Mouse (Mus musculus) stomach, postnatal 0 days (tissue): ENCODE results near the gene Fam173b. TPM values are rescaled to one million over a fixed set of nuclear protein-coding genes. Genes with fewer than 3 reads are reported as not detected.

ENCODE experiments used
- ATAC-seq: fragments of 200-750 bp; cut with Nextera tagmentation; 2 replicates; pipeline ENCODE4 v1.8.0; 2017; ENCODE audit not compliant: low FRiP score, low TSS enrichment
- DNase-seq: peaks from one replicate; pipeline ENCODE4 v3.0.0-alpha.2; 2016; ENCODE audit warnings: low spot score
- H3K27ac ChIP-seq: fragments of 300-500 bp; sonication (generic); replicated peaks from 2 replicates; pipeline ENCODE4 v1.5.1; 2014; ENCODE audit warnings: mild to moderate bottlenecking, control low read depth
- H3K27me3 ChIP-seq: fragments of 300-500 bp; sonication (generic); 2 replicates; pipeline ENCODE4 v1.6.1; 2014; ENCODE audit warnings: low read length; ENCODE audit not compliant: control insufficient read depth, insufficient read depth
- H3K36me3 ChIP-seq: fragments of 300-500 bp; sonication (generic); 2 replicates; pipeline ENCODE4 v1.6.1; 2014; ENCODE audit warnings: low read length, mixed read lengths; ENCODE audit not compliant: control insufficient read depth, insufficient read depth
- H3K4me1 ChIP-seq: fragments of 300-500 bp; sonication (generic); replicated peaks from 2 replicates; pipeline ENCODE4 v1.6.1; 2014; ENCODE audit warnings: antibody characterized with exemption; ENCODE audit not compliant: control insufficient read depth, insufficient read depth
- H3K4me2 ChIP-seq: fragments of 300-500 bp; sonication (generic); replicated peaks from 2 replicates; pipeline ENCODE4 v1.6.1; 2014; ENCODE audit warnings: low read depth, mild to moderate bottlenecking, control low read depth, moderate library complexity
- H3K4me3 ChIP-seq: fragments of 300-500 bp; sonication (generic); 2 replicates; pipeline ENCODE4 v1.5.1; 2014; ENCODE audit warnings: low read depth, low read length, control low read depth
- H3K9ac ChIP-seq: fragments of 300-500 bp; sonication (generic); 2 replicates; pipeline ENCODE4 v1.6.1; 2014; ENCODE audit warnings: mild to moderate bottlenecking, low read length, control low read depth, mixed read lengths
- H3K9me3 ChIP-seq: fragments of 300-500 bp; sonication (generic); 2 replicates; pipeline ENCODE4 v1.6.1; 2016; ENCODE audit warnings: low read length; ENCODE audit not compliant: control insufficient read depth
- CTCF ChIP-seq: IDR thresholded peaks from 2 replicates; pipeline ENCODE4 v1.5.1; 2016; ENCODE audit warnings: antibody characterized with exemption, low read depth, mild to moderate bottlenecking, moderate library complexity
- EP300 ChIP-seq: optimal IDR thresholded peaks from 2 replicates; pipeline ENCODE3; 2016; ENCODE audit warnings: antibody characterized with exemption
- WGBS: fragments of 180-500 bp; shearing (Covaris S2); extraction: QIAGEN DNeasy Blood & Tissue Kit; methylation state at CpG from one replicate; pipeline ENCODE4 v1.1.7; 2014; 5-methylcytosine and 5-hydroxymethylcytosine counted together
- polyA plus RNA-seq: library from polyadenylated mRNA; unstranded; fragments of >200 nt; fragmentation: Nextera tagmentation; extraction: Ambion mirVana; gene quantifications from 2 replicates; pipeline ENCODE4 v1.2.1, GENCODE M21; 2015

Fam173b gene
- polyA plus RNA-seq, 1 experiment from 2014 or later = 10.4 TPM

- no peak overlapping the region for H3K4me2 ChIP-seq
- no peaks in the 10 kb centered on the region for H3K27me3 ChIP-seq
- H3K9me3 ChIP-seq = no peaks in the 10 kb centered on the region
- no peak overlapping the region for H3K27ac ChIP-seq
- no peak overlapping the region for H3K9ac ChIP-seq
- no peaks in the 10 kb centered on the region for H3K4me1 ChIP-seq
- 87% methylated on average over 12 of the region's 12 CpGs for WGBS
- DNase-seq (no peak), ATAC-seq (no peak)
- no peaks in the 10 kb centered on the region for H3K36me3 ChIP-seq
- TF ChIP-seq CTCF (no peak), EP300 (no peak)
- no peak overlapping the region for H3K4me3 ChIP-seq
These were observed 29.8 kb downstream of the Fam173b start for GRCm38 (mm10) chr15:31631396-31631858.

- Histone ChIP-seq H3K9ac (no peak overlapping the region), H3K4me3 (no peak overlapping the region), H3K9me3 (no peaks in the 10 kb centered on the region), H3K27me3 (no peaks in the 10 kb centered on the region), H3K27ac (no peak overlapping the region), H3K4me2 (no peak overlapping the region), H3K4me1 (no peaks in the 10 kb centered on the region), H3K36me3 (no peaks in the 10 kb centered on the region)
- DNase-seq (no peak), ATAC-seq (no peak)
- 81% methylated on average over 4 of the region's 4 CpGs for WGBS
- TF ChIP-seq EP300 (no peak), CTCF (no peak)
These were observed 30.8 kb downstream of the Fam173b start for GRCm38 (mm10) chr15:31632478-31632877.

- 76% methylated on average over 6 of the region's 6 CpGs for WGBS
- Histone ChIP-seq H3K4me1 (no peaks in the 10 kb centered on the region), H3K4me3 (no peak overlapping the region), H3K36me3 (no peaks in the 10 kb centered on the region), H3K9ac (no peak overlapping the region), H3K9me3 (no peaks in the 10 kb centered on the region), H3K27me3 (no peaks in the 10 kb centered on the region), H3K4me2 (no peak overlapping the region), H3K27ac (no peak overlapping the region)
- TF ChIP-seq EP300 = no peak
- no peak for TF ChIP-seq CTCF
- no peak for ATAC-seq
- DNase-seq = no peak
These were observed 32.9 kb downstream of the Fam173b start for GRCm38 (mm10) chr15:31634582-31634981.

GRCm38 (mm10) chr15:31636091-31636595, 34.5 kb downstream of the Fam173b start:
- H3K9me3 ChIP-seq = no peaks in the 10 kb centered on the region
- H3K9ac ChIP-seq = no peak overlapping the region
- H3K4me3 ChIP-seq = no peak overlapping the region
- 72% methylated on average over 9 of the region's 9 CpGs for WGBS
- DNase-seq = no peak
- H3K4me1 ChIP-seq = no peaks in the 10 kb centered on the region
- no peaks in the 10 kb centered on the region for H3K27me3 ChIP-seq
- TF ChIP-seq CTCF = no peak
- TF ChIP-seq EP300 = no peak
- H3K4me2 ChIP-seq = no peak overlapping the region
- H3K27ac ChIP-seq = no peak overlapping the region
- H3K36me3 ChIP-seq = no peaks in the 10 kb centered on the region
- ATAC-seq = no peak

- Histone ChIP-seq H3K27me3 (no peaks in the 10 kb centered on the region), H3K9ac (no peak overlapping the region), H3K4me1 (no peaks in the 10 kb centered on the region), H3K4me3 (no peak overlapping the region), H3K4me2 (no peak overlapping the region), H3K36me3 (no peaks in the 10 kb centered on the region), H3K9me3 (no peaks in the 10 kb centered on the region), H3K27ac (no peak overlapping the region)
- no peak for TF ChIP-seq EP300
- no peak for TF ChIP-seq CTCF
- DNase-seq (no peak), ATAC-seq (no peak)
- WGBS = 66% methylated on average over 6 of the region's 6 CpGs
These were observed 45.6 kb downstream of the Fam173b start for GRCm38 (mm10) chr15:31647225-31647624.

GRCm38 (mm10) chr15:31647851-31648569, 46.4 kb downstream of the Fam173b start:
- H3K27ac ChIP-seq = no peak overlapping the region
- no peak for ATAC-seq
- no peak overlapping the region for H3K4me3 ChIP-seq
- H3K27me3 ChIP-seq = no peaks in the 10 kb centered on the region
- H3K9ac ChIP-seq = no peak overlapping the region
- TF ChIP-seq EP300 (no peak), CTCF (no peak)
- no peaks in the 10 kb centered on the region for H3K4me1 ChIP-seq
- no peak for DNase-seq
- no peaks in the 10 kb centered on the region for H3K36me3 ChIP-seq
- no peaks in the 10 kb centered on the region for H3K9me3 ChIP-seq
- 48% methylated on average over 8 of the region's 8 CpGs for WGBS
- H3K4me2 ChIP-seq = no peak overlapping the region
